Mouse (Mus musculus): Measurements from ENCODE around the gene Cd93. TPM values are rescaled to one million over a fixed set of nuclear protein-coding genes. Genes with fewer than 3 reads are reported as not detected.

Cd93 gene
- polyA plus RNA-seq, 1 experiment from 2014 or later: 10.5 TPM

- H3K4me3 ChIP-seq (replicated peaks): no peak overlapping the region
- H3K4me2 ChIP-seq: no peak overlapping the region
- no peaks in the 10 kb centered on the region for H3K27me3 ChIP-seq (replicated peaks)
- WGBS: 41% methylated on average over 3 of the region's 3 CpGs
- no peak overlapping the region for H3K27ac ChIP-seq
- no peak overlapping the region for H3K9ac ChIP-seq
- no peaks in the 10 kb centered on the region for H3K4me1 ChIP-seq
- H3K9me3 ChIP-seq: no peaks in the 10 kb centered on the region
- H3K36me3 ChIP-seq: no peaks in the 10 kb centered on the region
- no peak for ATAC-seq (ENCODE audit: insufficient read depth, low FRiP score, low read depth)
These were observed 3.6 kb downstream of the Cd93 start for GRCm38 (mm10) chr2:148439691-148440276.

- 64% methylated on average over 3 of the region's 3 CpGs for WGBS
- H3K4me1 ChIP-seq: no peaks in the 10 kb centered on the region
- H3K9ac ChIP-seq: no peak overlapping the region
- H3K4me2 ChIP-seq: no peak overlapping the region
- H3K27ac ChIP-seq: no peak overlapping the region
- no peak overlapping the region for H3K4me3 ChIP-seq (replicated peaks)
- no peaks in the 10 kb centered on the region for H3K27me3 ChIP-seq (replicated peaks)
- no peaks in the 10 kb centered on the region for H3K36me3 ChIP-seq
- H3K9me3 ChIP-seq: no peaks in the 10 kb centered on the region
- no peak for ATAC-seq (ENCODE audit: insufficient read depth, low FRiP score, low read depth)
These were observed 7.1 kb downstream of the Cd93 start for GRCm38 (mm10) chr2:148436285-148436684.

- H3K27ac ChIP-seq: no peak overlapping the region
- no peak overlapping the region for H3K4me3 ChIP-seq (replicated peaks)
- no peaks in the 10 kb centered on the region for H3K27me3 ChIP-seq (replicated peaks)
- H3K4me2 ChIP-seq: no peak overlapping the region
- H3K4me1 ChIP-seq: no peaks in the 10 kb centered on the region
- H3K9me3 ChIP-seq: no peaks in the 10 kb centered on the region
- ATAC-seq (ENCODE audit: insufficient read depth, low FRiP score, low read depth): no peak
- 43% methylated on average over 2 of the region's 2 CpGs for WGBS
- no peaks in the 10 kb centered on the region for H3K36me3 ChIP-seq
- no peak overlapping the region for H3K9ac ChIP-seq
These were observed 11.0 kb downstream of the Cd93 start for GRCm38 (mm10) chr2:148432346-148432745.

- ATAC-seq (ENCODE audit: insufficient read depth, low FRiP score, low read depth): no peak
- no peak overlapping the region for H3K27ac ChIP-seq
- H3K9me3 ChIP-seq: no peaks in the 10 kb centered on the region
- H3K4me3 ChIP-seq (replicated peaks): no peak overlapping the region
- H3K9ac ChIP-seq: no peak overlapping the region
- no peaks in the 10 kb centered on the region for H3K36me3 ChIP-seq
- no peaks in the 10 kb centered on the region for H3K27me3 ChIP-seq (replicated peaks)
- 69% methylated on average over 4 of the region's 4 CpGs for WGBS
- no peak overlapping the region for H3K4me2 ChIP-seq
- no peaks in the 10 kb centered on the region for H3K4me1 ChIP-seq
These were observed 12.4 kb downstream of the Cd93 start for GRCm38 (mm10) chr2:148430941-148431340.

- Histone ChIP-seq H3K27me3 (replicated peaks) (no peaks in the 10 kb centered on the region), H3K27ac (no peak overlapping the region), H3K9ac (no peak overlapping the region), H3K4me2 (no peak overlapping the region), H3K36me3 (no peaks in the 10 kb centered on the region), H3K9me3 (no peaks in the 10 kb centered on the region), H3K4me1 (no peaks in the 10 kb centered on the region), H3K4me3 (replicated peaks) (no peak overlapping the region)
- no peak for ATAC-seq (ENCODE audit: insufficient read depth, low FRiP score, low read depth)
These were observed 14.3 kb downstream of the Cd93 start for GRCm38 (mm10) chr2:148429001-148429505.

- 73% methylated on average over 3 of the region's 3 CpGs for WGBS
- ATAC-seq (ENCODE audit: insufficient read depth, low FRiP score, low read depth): no peak
- Histone ChIP-seq H3K36me3 (no peaks in the 10 kb centered on the region), H3K27ac (no peak overlapping the region), H3K4me3 (replicated peaks) (no peak overlapping the region), H3K27me3 (replicated peaks) (no peaks in the 10 kb centered on the region), H3K4me2 (no peak overlapping the region), H3K9ac (no peak overlapping the region), H3K9me3 (no peaks in the 10 kb centered on the region), H3K4me1 (no peaks in the 10 kb centered on the region)
These were observed 14.8 kb downstream of the Cd93 start for GRCm38 (mm10) chr2:148428523-148428922.

- 75% methylated on average over 3 of the region's 3 CpGs for WGBS
- H3K4me3 ChIP-seq (replicated peaks): no peak overlapping the region
- ATAC-seq (ENCODE audit: insufficient read depth, low FRiP score, low read depth): no peak
- no peaks in the 10 kb centered on the region for H3K4me1 ChIP-seq
- no peaks in the 10 kb centered on the region for H3K9me3 ChIP-seq
- H3K27me3 ChIP-seq (replicated peaks): no peaks in the 10 kb centered on the region
- H3K27ac ChIP-seq: no peak overlapping the region
- H3K36me3 ChIP-seq: no peaks in the 10 kb centered on the region
- H3K4me2 ChIP-seq: no peak overlapping the region
- no peak overlapping the region for H3K9ac ChIP-seq
These were observed 15.8 kb downstream of the Cd93 start for GRCm38 (mm10) chr2:148427553-148427952.

GRCm38 (mm10) chr2:148425709-148426382 lies 17.5 kb downstream of the Cd93 start:
- H3K27me3 ChIP-seq (replicated peaks): no peaks in the 10 kb centered on the region
- no peak for ATAC-seq (ENCODE audit: insufficient read depth, low FRiP score, low read depth)
- no peak overlapping the region for H3K4me3 ChIP-seq (replicated peaks)
- 71% methylated on average over 5 of the region's 5 CpGs for WGBS
- peaks cover 3% of the 10 kb centered on the region; the same call in 1 of the 2 replicates for H3K4me1 ChIP-seq
- H3K9me3 ChIP-seq: no peaks in the 10 kb centered on the region
- no peaks in the 10 kb centered on the region for H3K36me3 ChIP-seq
- H3K9ac ChIP-seq: no peak overlapping the region
- no peak overlapping the region for H3K27ac ChIP-seq
- no peak overlapping the region for H3K4me2 ChIP-seq

GRCm38 (mm10) chr2:148421706-148422105 lies 21.7 kb downstream of the Cd93 start:
- no peaks in the 10 kb centered on the region for H3K36me3 ChIP-seq
- no peaks in the 10 kb centered on the region for H3K27me3 ChIP-seq (replicated peaks)
- no peak overlapping the region for H3K27ac ChIP-seq
- no peak for ATAC-seq (ENCODE audit: insufficient read depth, low FRiP score, low read depth)
- H3K4me2 ChIP-seq: no peak overlapping the region
- 44% methylated on average over 1 of the region's 1 CpGs for WGBS
- H3K9ac ChIP-seq: no peak overlapping the region
- H3K4me3 ChIP-seq (replicated peaks): no peak overlapping the region
- H3K9me3 ChIP-seq: no peaks in the 10 kb centered on the region
- H3K4me1 ChIP-seq: peaks cover 11% of the 10 kb centered on the region; the same call in 1 of the 2 replicates

- Histone ChIP-seq H3K27me3 (replicated peaks) (no peaks in the 10 kb centered on the region), H3K4me2 (no peak overlapping the region), H3K4me3 (replicated peaks) (no peak overlapping the region), H3K9ac (no peak overlapping the region), H3K36me3 (no peaks in the 10 kb centered on the region), H3K9me3 (no peaks in the 10 kb centered on the region), H3K4me1 (peaks cover 11% of the 10 kb centered on the region; the same call in 1 of the 2 replicates), H3K27ac (no peak overlapping the region)
- 41% methylated on average over 1 of the region's 1 CpGs for WGBS
- ATAC-seq (ENCODE audit: insufficient read depth, low FRiP score, low read depth): no peak
These were observed 22.3 kb downstream of the Cd93 start for GRCm38 (mm10) chr2:148421112-148421511.

- Histone ChIP-seq H3K27me3 (replicated peaks) (no peaks in the 10 kb centered on the region), H3K9ac (no peak overlapping the region), H3K36me3 (no peaks in the 10 kb centered on the region), H3K4me3 (replicated peaks) (no peak overlapping the region), H3K27ac (no peak overlapping the region), H3K9me3 (no peaks in the 10 kb centered on the region), H3K4me2 (no peak overlapping the region), H3K4me1 (peaks cover 11% of the 10 kb centered on the region; the same call in 1 of the 2 replicates)
- WGBS: 44% methylated on average over 2 of the region's 2 CpGs
- ATAC-seq (ENCODE audit: insufficient read depth, low FRiP score, low read depth): no peak
These were observed 23.6 kb downstream of the Cd93 start for GRCm38 (mm10) chr2:148419776-148420175.

GRCm38 (mm10) chr2:148419151-148419550 lies 24.2 kb downstream of the Cd93 start:
- no peaks in the 10 kb centered on the region for H3K27me3 ChIP-seq (replicated peaks)
- H3K4me2 ChIP-seq: no peak overlapping the region
- ATAC-seq (ENCODE audit: insufficient read depth, low FRiP score, low read depth): no peak
- H3K9ac ChIP-seq: no peak overlapping the region
- no peaks in the 10 kb centered on the region for H3K9me3 ChIP-seq
- no peaks in the 10 kb centered on the region for H3K36me3 ChIP-seq
- H3K4me3 ChIP-seq (replicated peaks): no peak overlapping the region
- peaks cover 11% of the 10 kb centered on the region; the same call in 1 of the 2 replicates for H3K4me1 ChIP-seq
- WGBS: 57% methylated on average over 3 of the region's 3 CpGs
- no peak overlapping the region for H3K27ac ChIP-seq
